Mouse (Mus musculus) spleen, postnatal 14 days (tissue): ENCODE measurements around the gene Tcf7.
A peak's percentile ranks its signal among the peaks of the same experiment; 100 is the strongest.
"Not testable (repeated sequence)": the region's sequence is repeated elsewhere in the genome, so short reads cannot be mapped to it uniquely, and the experiment has no call there.

Experiments
- DNase-seq, 2 experiments: peaks; one replicate each; pipeline ENCODE4 v3.0.0; 2021 to 2022; ENCODE audit warnings: low spot score in 2 of 2

Tcf7 gene

GRCm38 (mm10) chr11:52228722-52229448, 53.9 kb downstream of the Tcf7 start:
- no peak for DNase-seq

GRCm38 (mm10) chr11:52227466-52228226, 55.2 kb downstream of the Tcf7 start:
- DNase-seq, result no peak

- DNase-seq, result no peak
Observed at GRCm38 (mm10) chr11:52227053-52227452, 55.8 kb downstream of the Tcf7 start.

- no peak for DNase-seq
Observed at GRCm38 (mm10) chr11:52225986-52226599, 56.7 kb downstream of the Tcf7 start.

GRCm38 (mm10) chr11:52223968-52224682, 58.7 kb downstream of the Tcf7 start:
- DNase-seq, result peak in 1 of 2 experiments; percentile 19

GRCm38 (mm10) chr11:52222891-52223290, 59.9 kb downstream of the Tcf7 start:
- DNase-seq, result no peak

- not testable (repeated sequence) for DNase-seq
Observed at GRCm38 (mm10) chr11:52221921-52222320, 60.9 kb downstream of the Tcf7 start.

GRCm38 (mm10) chr11:52220282-52220681, 62.5 kb downstream of the Tcf7 start:
- DNase-seq, result peak in 1 of 2 experiments; percentile 53

- DNase-seq, result no peak
Observed at GRCm38 (mm10) chr11:52213887-52214286, 68.9 kb downstream of the Tcf7 start, which contains the start of gene Olfr1371. Gene Olfr1371 (minus strand): TSS chr11:52213987.
